Mouse (Mus musculus) embryonic fibroblast, embryonic 13.5 days (primary cell): ENCODE measurements around the gene Chmp5.

ENCODE experiments used
- CTCF ChIP-seq: IDR thresholded peaks from 2 replicates; pipeline ENCODE4 v1.5.1; 2011; ENCODE audit warnings: mild to moderate bottlenecking, control low read depth, low read length, moderate library complexity, borderline replicate concordance; ENCODE audit not compliant: insufficient read depth
- POLR2A ChIP-seq: IDR thresholded peaks from 2 replicates; pipeline ENCODE4 v1.6.1; 2011; ENCODE audit warnings: low read depth, mild to moderate bottlenecking, control low read depth, low read length, moderate library complexity

- no peak for TF ChIP-seq CTCF
- no peak for TF ChIP-seq POLR2A
Observed at GRCm38 (mm10) chr4:40900612-40901011, 47.6 kb upstream of the Chmp5 start.
